Mouse (Mus musculus): ENCODE results near the gene Ctbs. TPM values are rescaled to one million over a fixed set of nuclear protein-coding genes. Genes with fewer than 3 reads are reported as not detected.

The Ctbs gene
- polyA plus RNA-seq, 1 experiment from 2014 or later, result 11.3 TPM

DNA sequence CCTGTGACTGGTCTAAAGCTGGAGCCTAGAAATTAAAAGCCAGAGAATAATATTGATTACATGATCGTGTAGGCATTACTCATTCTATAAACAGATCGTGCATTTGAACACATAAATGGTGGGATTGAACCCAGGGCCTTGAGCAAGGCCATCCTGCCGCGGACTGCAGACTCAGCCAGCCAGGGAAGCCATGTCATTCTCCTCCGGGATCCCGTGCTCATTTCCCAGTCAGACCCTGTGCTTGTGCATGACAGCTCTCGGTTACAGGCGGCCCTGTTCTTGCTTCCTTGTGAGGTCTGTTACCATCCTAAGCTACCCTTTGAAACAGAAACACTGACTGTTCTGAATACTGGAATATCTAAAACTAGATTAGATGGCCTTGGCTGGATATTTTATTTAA is 14.9 kb upstream of the Ctbs start:
- Histone ChIP-seq H3K4me3 (replicated peaks) (no peak overlapping the region), H3K9ac (no peak overlapping the region), H3K4me1 (no peaks in the 10 kb centered on the region), H3K9me3 (no peaks in the 10 kb centered on the region), H3K4me2 (no peak overlapping the region), H3K36me3 (peaks cover 21% of the 10 kb centered on the region; the same call in 1 of the 2 replicates), H3K27ac (no peak overlapping the region), H3K27me3 (replicated peaks) (no peaks in the 10 kb centered on the region)
- 90% methylated on average over 8 of the region's 8 CpGs for WGBS
- ATAC-seq (ENCODE audit: insufficient read depth, low FRiP score, low read depth), result no peak

GRCm38 (mm10) chr3:146435533-146435932 is 14.1 kb upstream of the Ctbs start:
- no peak for ATAC-seq (ENCODE audit: insufficient read depth, low FRiP score, low read depth)
- H3K4me2 ChIP-seq, result no peak overlapping the region
- H3K4me1 ChIP-seq, result no peaks in the 10 kb centered on the region
- H3K36me3 ChIP-seq, result peaks cover 21% of the 10 kb centered on the region; the same call in 1 of the 2 replicates
- no peak overlapping the region for H3K9ac ChIP-seq
- no peaks in the 10 kb centered on the region for H3K27me3 ChIP-seq (replicated peaks)
- no peak overlapping the region for H3K4me3 ChIP-seq (replicated peaks)
- 91% methylated on average over 11 of the region's 11 CpGs for WGBS
- H3K9me3 ChIP-seq, result no peaks in the 10 kb centered on the region
- no peak overlapping the region for H3K27ac ChIP-seq

DNA sequence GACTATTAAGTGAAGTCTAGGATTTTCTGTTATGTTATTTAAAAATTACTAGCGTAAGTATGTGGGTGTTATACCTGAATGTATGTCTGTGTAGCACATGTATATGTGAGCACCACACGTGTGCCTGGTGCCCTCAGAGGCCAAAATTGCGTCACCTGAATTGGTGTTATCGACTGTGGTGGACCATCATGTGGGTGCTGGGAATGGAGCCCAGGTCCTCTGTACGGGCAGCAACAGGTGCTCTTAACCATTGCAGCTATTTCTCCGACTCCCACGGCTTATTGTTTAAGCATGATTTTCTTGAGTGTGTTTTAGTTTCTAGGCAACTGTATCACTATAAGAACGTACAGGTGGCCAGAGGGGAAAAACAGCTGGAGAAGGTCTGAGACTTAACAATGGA is 13.5 kb upstream of the Ctbs start:
- Histone ChIP-seq H3K27me3 (replicated peaks) (no peaks in the 10 kb centered on the region), H3K9ac (no peak overlapping the region), H3K36me3 (peaks cover 21% of the 10 kb centered on the region; the same call in 1 of the 2 replicates), H3K4me3 (replicated peaks) (no peak overlapping the region), H3K4me1 (no peaks in the 10 kb centered on the region), H3K9me3 (no peaks in the 10 kb centered on the region), H3K4me2 (no peak overlapping the region), H3K27ac (no peak overlapping the region)
- WGBS, result 87% methylated on average over 8 of the region's 8 CpGs
- ATAC-seq (ENCODE audit: insufficient read depth, low FRiP score, low read depth), result no peak

GRCm38 (mm10) chr3:146440011-146440410 is 9.6 kb upstream of the Ctbs start:
- ATAC-seq (ENCODE audit: insufficient read depth, low FRiP score, low read depth), result no peak
- H3K4me1 ChIP-seq, result no peaks in the 10 kb centered on the region
- peaks cover 10% of the 10 kb centered on the region; the same call in 1 of the 2 replicates for H3K36me3 ChIP-seq
- no peaks in the 10 kb centered on the region for H3K27me3 ChIP-seq (replicated peaks)
- no peak overlapping the region for H3K27ac ChIP-seq
- no peak overlapping the region for H3K4me3 ChIP-seq (replicated peaks)
- no peaks in the 10 kb centered on the region for H3K9me3 ChIP-seq
- H3K4me2 ChIP-seq, result no peak overlapping the region
- H3K9ac ChIP-seq, result no peak overlapping the region
- WGBS, result 88% methylated on average over 12 of the region's 12 CpGs

DNA sequence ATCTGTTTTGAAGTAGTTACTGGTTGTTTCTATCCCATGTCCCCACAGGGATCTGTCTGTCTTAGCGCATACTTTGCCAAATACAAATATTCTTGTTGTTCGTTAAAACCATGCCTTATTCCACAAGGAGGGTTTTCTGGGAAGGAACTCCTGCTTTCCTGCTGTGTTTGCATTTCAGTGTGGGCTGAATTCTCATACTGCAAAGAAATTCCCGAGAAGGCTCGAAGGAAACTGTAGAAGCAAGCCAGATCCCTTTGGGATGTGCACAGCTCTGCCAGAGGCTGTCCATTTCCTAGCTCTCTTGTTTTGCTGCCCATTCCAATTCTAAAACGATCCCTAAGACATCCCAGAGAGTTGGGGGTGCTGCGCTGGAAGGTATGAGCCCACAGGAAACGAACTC is 9.2 kb upstream of the Ctbs start:
- Histone ChIP-seq H3K4me1 (no peaks in the 10 kb centered on the region), H3K9me3 (no peaks in the 10 kb centered on the region), H3K27me3 (replicated peaks) (no peaks in the 10 kb centered on the region), H3K9ac (no peak overlapping the region), H3K4me3 (replicated peaks) (no peak overlapping the region), H3K27ac (no peak overlapping the region), H3K4me2 (no peak overlapping the region), H3K36me3 (peaks cover 10% of the 10 kb centered on the region; the same call in 1 of the 2 replicates)
- no peak for ATAC-seq (ENCODE audit: insufficient read depth, low FRiP score, low read depth)
- 87% methylated on average over 7 of the region's 7 CpGs for WGBS

DNA sequence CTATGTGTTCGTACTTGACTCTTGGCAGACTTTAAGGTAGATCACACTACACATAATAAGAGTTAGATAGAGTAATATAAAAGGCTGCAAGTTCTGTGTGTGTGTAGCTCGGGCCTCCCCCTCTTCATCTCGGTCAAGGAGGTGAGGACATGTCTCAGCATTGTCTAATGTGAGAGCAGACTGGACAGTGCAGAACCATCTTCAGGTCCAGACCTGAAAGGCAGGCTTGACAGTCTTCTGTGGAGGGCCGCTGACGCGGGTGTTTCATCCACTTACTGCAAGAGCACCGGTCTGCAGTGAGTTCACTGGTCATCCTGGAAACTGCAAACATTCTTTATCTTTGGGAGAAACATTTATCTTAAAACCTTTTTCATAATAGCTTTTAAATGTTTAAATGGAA is 7.1 kb upstream of the Ctbs start:
- H3K9me3 ChIP-seq, result no peaks in the 10 kb centered on the region
- WGBS, result 81% methylated on average over 7 of the region's 7 CpGs
- no peak overlapping the region for H3K4me2 ChIP-seq
- H3K4me1 ChIP-seq, result no peaks in the 10 kb centered on the region
- no peak overlapping the region for H3K27ac ChIP-seq
- H3K36me3 ChIP-seq, result peaks cover under 1% of the 10 kb centered on the region; the same call in 1 of the 2 replicates
- ATAC-seq (ENCODE audit: insufficient read depth, low FRiP score, low read depth), result no peak
- H3K9ac ChIP-seq, result no peak overlapping the region
- no peak overlapping the region for H3K4me3 ChIP-seq (replicated peaks)
- H3K27me3 ChIP-seq (replicated peaks), result no peaks in the 10 kb centered on the region

- Histone ChIP-seq H3K36me3 (no peaks in the 10 kb centered on the region), H3K27ac (no peak overlapping the region), H3K27me3 (replicated peaks) (no peaks in the 10 kb centered on the region), H3K4me2 (no peak overlapping the region), H3K4me1 (no peaks in the 10 kb centered on the region), H3K9me3 (no peaks in the 10 kb centered on the region), H3K9ac (no peak overlapping the region), H3K4me3 (replicated peaks) (no peak overlapping the region)
- no peak for ATAC-seq (ENCODE audit: insufficient read depth, low FRiP score, low read depth)
- WGBS, result 88% methylated on average over 8 of the region's 8 CpGs
These were observed 6.7 kb upstream of the Ctbs start for GRCm38 (mm10) chr3:146442936-146443335.

- no peaks in the 10 kb centered on the region for H3K4me1 ChIP-seq
- H3K36me3 ChIP-seq, result no peaks in the 10 kb centered on the region
- no peak overlapping the region for H3K4me3 ChIP-seq (replicated peaks)
- no peaks in the 10 kb centered on the region for H3K27me3 ChIP-seq (replicated peaks)
- WGBS, result 84% methylated on average over 7 of the region's 7 CpGs
- H3K9me3 ChIP-seq, result no peaks in the 10 kb centered on the region
- H3K9ac ChIP-seq, result no peak overlapping the region
- no peak for ATAC-seq (ENCODE audit: insufficient read depth, low FRiP score, low read depth)
- no peak overlapping the region for H3K4me2 ChIP-seq
- H3K27ac ChIP-seq, result no peak overlapping the region
These were observed 6.2 kb upstream of the Ctbs start for GRCm38 (mm10) chr3:146443380-146443779.

- no peaks in the 10 kb centered on the region for H3K36me3 ChIP-seq
These were observed 4.7 kb upstream of the Ctbs start for GRCm38 (mm10) chr3:146444880-146445279.

DNA sequence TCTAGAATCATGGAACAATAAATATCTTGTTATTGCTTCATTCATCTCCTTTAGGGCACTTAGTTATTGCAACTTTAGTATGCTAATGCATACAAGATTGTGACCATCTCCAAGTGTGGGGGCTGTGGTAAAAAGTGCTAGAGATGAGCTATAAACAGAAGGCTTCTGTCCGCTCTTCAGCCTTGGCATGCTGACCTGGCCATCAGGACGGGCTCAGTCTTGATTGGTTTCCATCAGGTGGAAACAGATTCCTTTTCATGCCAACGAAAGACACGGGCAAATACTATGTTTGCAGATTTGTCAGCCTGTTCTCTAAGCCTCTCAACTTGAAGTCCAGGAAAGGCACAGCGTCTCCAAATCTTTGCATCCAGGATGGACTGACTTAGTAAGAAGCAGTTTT is 2.4 kb upstream of the Ctbs start:
- Histone ChIP-seq H3K9me3 (no peaks in the 10 kb centered on the region), H3K36me3 (no peaks in the 10 kb centered on the region), H3K4me2 (no peak overlapping the region), H3K4me3 (replicated peaks) (no peak overlapping the region), H3K27me3 (replicated peaks) (no peaks in the 10 kb centered on the region), H3K4me1 (peaks cover 6% of the 10 kb centered on the region; the same call in 1 of the 2 replicates), H3K27ac (no peak overlapping the region), H3K9ac (no peak overlapping the region)
- no peak for ATAC-seq (ENCODE audit: insufficient read depth, low FRiP score, low read depth)
- WGBS, result 80% methylated on average over 5 of the region's 5 CpGs

More at GRCm38 (mm10) chr3:146444880-146445279, 4.7 kb upstream of the Ctbs start:
- Histone ChIP-seq H3K9me3 (no peaks in the 10 kb centered on the region), H3K27ac (no peak overlapping the region), H3K4me2 (no peak overlapping the region), H3K9ac (no peak overlapping the region), H3K27me3 (replicated peaks) (no peaks in the 10 kb centered on the region), H3K4me1 (peaks cover 1% of the 10 kb centered on the region; the same call in 1 of the 2 replicates), H3K4me3 (replicated peaks) (no peak overlapping the region)
- ATAC-seq (ENCODE audit: insufficient read depth, low FRiP score, low read depth), result no peak
- WGBS, result 91% methylated on average over 7 of the region's 7 CpGs

DNA sequence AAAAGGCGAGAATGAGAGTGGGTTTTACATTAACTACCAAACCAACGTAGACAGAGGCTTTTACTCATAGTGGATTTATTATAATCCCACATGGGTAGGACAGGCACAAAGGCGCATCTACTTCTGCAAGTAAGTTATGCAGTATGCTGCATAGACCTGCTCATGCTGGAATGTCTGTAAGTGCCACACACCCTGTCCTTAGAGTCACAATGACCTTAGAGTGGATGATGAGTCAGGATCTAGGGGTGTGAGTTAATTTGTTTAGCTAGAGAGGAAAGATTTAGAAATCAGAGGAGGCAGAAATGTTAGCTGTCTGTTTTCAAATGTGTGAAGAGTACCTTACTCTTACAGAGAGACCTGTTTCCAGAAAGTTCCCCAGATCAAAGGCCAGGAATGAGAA is 2.0 kb upstream of the Ctbs start:
- 79% methylated on average over 3 of the region's 3 CpGs for WGBS
- Histone ChIP-seq H3K27me3 (replicated peaks) (no peaks in the 10 kb centered on the region), H3K36me3 (no peaks in the 10 kb centered on the region), H3K9me3 (no peaks in the 10 kb centered on the region), H3K4me2 (no peak overlapping the region), H3K27ac (no peak overlapping the region), H3K4me3 (replicated peaks) (no peak overlapping the region), H3K9ac (no peak overlapping the region), H3K4me1 (peaks cover 6% of the 10 kb centered on the region; the same call in 1 of the 2 replicates)
- ATAC-seq (ENCODE audit: insufficient read depth, low FRiP score, low read depth), result no peak

GRCm38 (mm10) chr3:146448372-146448771 is 1.2 kb upstream of the Ctbs start:
- H3K36me3 ChIP-seq, result no peaks in the 10 kb centered on the region
- H3K9me3 ChIP-seq, result no peaks in the 10 kb centered on the region
- no peak overlapping the region for H3K4me3 ChIP-seq (replicated peaks)
- H3K9ac ChIP-seq, result no peak overlapping the region
- H3K4me1 ChIP-seq, result peaks cover 6% of the 10 kb centered on the region; the same call in 1 of the 2 replicates
- ATAC-seq (ENCODE audit: insufficient read depth, low FRiP score, low read depth), result no peak
- no peak overlapping the region for H3K4me2 ChIP-seq
- WGBS, result 76% methylated on average over 10 of the region's 10 CpGs
- no peaks in the 10 kb centered on the region for H3K27me3 ChIP-seq (replicated peaks)
- no peak overlapping the region for H3K27ac ChIP-seq

GRCm38 (mm10) chr3:146448969-146449368 is 626 bp upstream of the Ctbs start:
- H3K4me1 ChIP-seq, result peaks cover 6% of the 10 kb centered on the region; the same call in 1 of the 2 replicates
- no peak for ATAC-seq (ENCODE audit: insufficient read depth, low FRiP score, low read depth)
- 69% methylated on average over 6 of the region's 6 CpGs for WGBS
- no peak overlapping the region for H3K4me3 ChIP-seq (replicated peaks)
- H3K27me3 ChIP-seq (replicated peaks), result no peaks in the 10 kb centered on the region
- H3K9ac ChIP-seq, result no peak overlapping the region
- no peak overlapping the region for H3K27ac ChIP-seq
- H3K9me3 ChIP-seq, result no peaks in the 10 kb centered on the region
- H3K36me3 ChIP-seq, result no peaks in the 10 kb centered on the region
- H3K4me2 ChIP-seq, result no peak overlapping the region
